Mouse (Mus musculus): ENCODE measurements at regions not wholly inside any gene's neighbourhood (a gene's known extent, or its start where the extent isn't known, plus 50 kb on each side); places are given as distances from the start of the nearest gene placed in this dataset.

DNA sequence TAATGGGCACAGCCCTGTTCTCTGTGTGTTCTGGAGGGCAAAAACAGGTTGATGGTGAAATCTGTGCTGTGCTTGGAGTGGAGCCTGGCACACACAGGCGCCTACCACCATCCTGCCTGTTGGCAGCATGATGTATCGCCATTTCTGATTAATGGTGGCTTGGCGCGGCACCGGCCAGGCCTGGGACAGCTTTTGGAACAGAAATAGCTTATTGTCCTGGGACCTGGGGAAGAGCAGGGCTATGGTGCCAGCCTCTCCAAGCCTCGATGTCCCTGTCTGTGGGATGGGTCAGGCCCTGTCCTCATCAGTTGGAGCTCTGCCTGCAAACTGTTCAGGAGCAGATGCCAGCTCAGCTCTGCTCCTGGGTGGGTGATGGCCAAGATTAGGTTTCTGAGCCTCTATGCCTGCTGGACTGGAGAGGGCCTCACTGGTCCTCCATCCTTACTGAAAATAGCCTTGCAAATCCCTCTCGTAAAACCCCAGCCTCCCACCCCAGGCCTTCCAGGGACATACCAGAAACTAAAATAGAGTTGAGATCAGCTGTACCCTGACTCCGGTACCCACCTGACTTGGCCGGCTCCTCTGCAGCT is 115.4 kb downstream of the Mn1 start:
- no peak for TF ChIP-seq ZNF384 (IDR thresholded peaks at IDR 0.05; ENCODE audit: low read depth, low read length)
- no peak for TF ChIP-seq HCFC1 (IDR thresholded peaks at IDR 0.05; ENCODE audit: borderline replicate concordance, insufficient read depth, low read length)
- no peak for TF ChIP-seq CHD2 (IDR thresholded peaks at IDR 0.05; ENCODE audit: low read depth, low read length)
- no peak for TF ChIP-seq ZC3H11A (IDR thresholded peaks at IDR 0.05; ENCODE audit: borderline replicate concordance, low read depth, low read length)

Data from ES-E14 (cell line).